Mouse (Mus musculus): ENCODE measurements around the gene Plxnc1. TPM values are rescaled to one million over a fixed set of nuclear protein-coding genes. Genes with fewer than 3 reads are reported as not detected.

Plxnc1 gene
- total RNA-seq, 2 experiments from 2014 or later, result 32.7 to 33.0 TPM

DNA sequence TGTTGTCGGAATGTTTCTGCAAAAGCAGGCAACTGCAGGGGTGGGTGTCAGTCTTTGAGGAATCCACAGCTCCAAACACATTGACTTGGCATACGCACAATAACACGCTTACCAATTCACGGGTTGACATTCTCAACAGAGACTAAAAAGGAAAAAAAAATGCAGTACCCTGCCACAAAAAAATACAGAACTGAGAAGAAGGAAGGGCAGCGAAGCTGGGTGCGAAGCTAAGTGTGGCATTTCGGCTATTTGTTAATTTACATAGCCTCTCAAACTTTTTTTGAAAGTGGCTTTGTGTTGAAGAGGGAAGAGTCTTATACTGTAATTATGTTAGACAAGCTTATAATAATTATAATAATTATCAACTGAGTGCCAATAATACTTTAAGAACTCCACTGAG, 13.1 kb upstream of the Plxnc1 start:
- DNase-seq (ENCODE audit: low spot score in 2 of 2), result no peak

- DNase-seq (ENCODE audit: low spot score in 2 of 2), result no peak
Measured at GRCm38 (mm10) chr10:94947915-94948675, 3.5 kb upstream of the Plxnc1 start.

DNA sequence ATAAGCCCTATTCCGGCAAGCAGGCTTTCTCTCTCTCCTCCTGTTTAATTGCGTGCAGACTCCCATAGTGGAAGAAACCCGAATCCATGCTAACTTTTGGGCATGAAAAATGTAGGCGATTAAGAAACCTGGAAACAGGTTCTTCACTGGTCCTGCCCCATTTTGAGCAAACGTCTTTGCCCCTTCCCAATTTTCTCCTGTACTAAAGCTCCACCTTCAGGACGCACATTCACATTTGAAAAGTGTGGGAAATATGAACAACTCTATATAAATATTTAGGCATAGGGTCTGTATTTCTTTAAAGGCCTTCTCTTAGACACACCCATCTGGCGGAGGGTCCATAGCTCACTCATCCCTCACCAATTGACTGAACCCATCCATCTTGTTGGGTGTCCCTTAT, 2.8 kb upstream of the Plxnc1 start:
- no peak for DNase-seq (ENCODE audit: low spot score in 2 of 2)

DNA sequence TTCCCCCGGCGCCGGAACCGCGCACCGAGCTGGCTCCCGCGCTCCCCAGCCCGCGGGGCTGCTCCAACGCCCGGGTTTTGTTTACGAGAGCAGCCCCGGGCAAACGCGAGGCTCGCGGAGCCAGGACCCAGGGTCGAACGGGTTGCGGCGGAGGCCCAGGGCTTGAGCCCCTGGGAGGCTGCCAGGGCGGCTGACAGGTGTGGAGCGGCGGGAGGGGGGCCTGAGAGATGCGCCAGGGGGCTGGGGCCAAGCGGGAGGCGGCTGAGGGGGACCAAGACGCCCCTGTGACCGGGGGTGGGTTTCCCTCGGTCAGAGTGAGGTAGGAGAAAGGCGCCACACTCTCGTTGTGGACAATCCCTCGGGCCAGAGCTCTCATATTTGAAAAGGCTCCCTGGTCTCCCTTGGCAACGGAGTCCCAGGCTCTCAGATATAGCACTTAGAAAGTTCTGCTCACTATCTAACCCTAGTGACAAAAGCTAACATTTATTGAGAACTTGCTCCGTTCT, 624 bp upstream of the Plxnc1 start:
- DNase-seq (ENCODE audit: low spot score in 2 of 2), result peak; percentile 40 to 47

- peak; percentile 67 to 72 for DNase-seq (ENCODE audit: low spot score in 2 of 2)
Measured at GRCm38 (mm10) chr10:94943846-94944690, 567 bp downstream of the Plxnc1 start.

DNA sequence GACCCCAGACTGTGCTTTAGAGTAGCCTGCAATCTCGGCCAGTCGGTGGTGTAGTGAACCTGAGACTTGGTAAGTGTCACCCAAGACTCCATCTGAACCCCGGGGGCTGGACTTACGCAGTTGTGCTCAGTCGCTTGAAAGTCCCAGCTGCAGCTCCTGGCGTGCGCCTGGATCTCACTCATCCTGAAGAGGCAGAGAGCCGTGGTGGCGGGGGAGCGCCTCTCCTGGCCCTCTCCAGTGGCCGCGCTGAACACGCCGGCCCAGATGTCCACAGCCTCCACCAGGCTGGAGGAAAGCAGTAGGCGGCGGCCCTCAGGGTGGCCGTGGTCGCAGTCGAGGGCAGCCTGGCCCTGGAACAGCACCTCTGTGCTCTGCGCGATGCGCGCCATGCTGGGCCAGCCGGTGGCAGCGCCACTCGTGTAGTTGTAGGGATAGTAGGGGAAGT, 1.2 kb downstream of the Plxnc1 start:
- DNase-seq (ENCODE audit: low spot score in 2 of 2), result peak in 1 of 2 experiments; percentile 54

DNA sequence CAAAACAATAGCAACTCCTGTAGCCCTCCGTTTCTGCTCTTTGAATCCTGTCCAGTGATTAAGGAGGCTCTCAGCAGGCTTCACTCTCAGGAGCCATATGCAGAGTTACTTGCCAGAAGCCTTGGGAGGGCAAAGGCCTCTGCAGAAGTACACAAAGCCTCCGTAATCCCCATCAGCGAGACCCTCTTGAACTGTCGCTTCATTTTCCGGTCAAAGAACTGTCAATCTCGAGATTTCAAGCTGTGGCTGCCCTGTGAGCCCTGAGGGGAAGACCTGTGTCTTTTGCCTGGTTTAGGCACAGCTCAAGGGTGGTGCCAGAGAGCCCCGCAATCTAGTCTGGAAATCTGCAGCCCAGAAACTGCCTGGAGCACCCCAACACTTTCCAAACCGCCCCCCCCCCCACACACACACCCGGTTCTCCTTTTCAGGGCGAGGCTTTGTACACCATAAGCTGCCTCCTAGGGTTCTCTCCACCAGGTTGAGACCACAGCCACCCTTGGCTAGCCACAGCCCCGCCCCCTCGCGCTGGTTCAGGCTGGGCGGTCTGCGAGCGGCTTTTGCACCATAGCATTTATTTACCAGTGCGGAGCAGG, 2.1 kb downstream of the Plxnc1 start:
- no peak for DNase-seq (ENCODE audit: low spot score in 2 of 2)

GRCm38 (mm10) chr10:94941551-94941950, 3.1 kb downstream of the Plxnc1 start:
- DNase-seq (ENCODE audit: low spot score in 2 of 2), result no peak

DNA sequence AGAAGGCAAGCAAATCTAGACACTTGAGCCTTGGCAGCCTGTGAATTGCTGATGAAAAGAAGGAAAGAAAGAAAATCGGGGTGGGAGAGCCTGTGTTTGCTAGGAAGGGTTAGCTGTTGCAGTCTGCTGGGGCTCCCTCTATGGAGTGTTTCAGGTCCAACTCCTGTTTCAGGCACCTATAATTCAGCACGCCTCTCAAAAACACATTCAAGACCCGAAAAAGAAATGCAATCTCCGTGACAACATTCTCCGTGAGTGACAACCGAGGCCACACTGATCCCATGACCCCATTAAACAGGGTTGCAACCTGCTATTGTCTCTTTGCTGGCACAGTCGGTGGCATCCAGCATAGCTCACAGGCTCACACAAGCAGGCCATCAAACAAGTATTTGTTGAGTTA, 3.8 kb downstream of the Plxnc1 start:
- DNase-seq (ENCODE audit: low spot score in 2 of 2), result no peak

- no peak for DNase-seq (ENCODE audit: low spot score in 2 of 2)
Measured at GRCm38 (mm10) chr10:94940061-94940460, 4.6 kb downstream of the Plxnc1 start.

- no peak for DNase-seq (ENCODE audit: low spot score in 2 of 2)
Measured at GRCm38 (mm10) chr10:94938899-94939298, 5.7 kb downstream of the Plxnc1 start.

DNA sequence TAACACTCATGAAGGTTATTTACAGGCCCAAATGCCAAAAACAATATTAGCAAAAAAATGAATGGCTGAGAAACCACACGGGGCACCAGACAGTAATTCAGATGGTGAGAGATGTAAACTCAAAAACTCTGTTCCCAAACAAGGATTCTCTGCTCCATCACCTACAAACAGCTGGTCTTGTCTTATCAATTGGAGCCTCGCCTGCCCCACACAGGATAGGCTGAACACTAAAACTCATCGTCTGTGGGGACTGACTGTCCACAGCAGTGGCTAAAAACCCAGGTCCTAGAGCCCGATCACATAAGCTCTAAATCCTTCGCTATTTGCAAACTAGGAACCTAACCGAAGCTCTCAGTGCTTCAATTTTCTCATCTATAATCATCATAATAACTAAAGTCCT, 6.3 kb downstream of the Plxnc1 start:
- DNase-seq (ENCODE audit: low spot score in 2 of 2), result no peak

GRCm38 (mm10) chr10:94935270-94935669, 9.4 kb downstream of the Plxnc1 start:
- no peak for DNase-seq (ENCODE audit: low spot score in 2 of 2)

DNA sequence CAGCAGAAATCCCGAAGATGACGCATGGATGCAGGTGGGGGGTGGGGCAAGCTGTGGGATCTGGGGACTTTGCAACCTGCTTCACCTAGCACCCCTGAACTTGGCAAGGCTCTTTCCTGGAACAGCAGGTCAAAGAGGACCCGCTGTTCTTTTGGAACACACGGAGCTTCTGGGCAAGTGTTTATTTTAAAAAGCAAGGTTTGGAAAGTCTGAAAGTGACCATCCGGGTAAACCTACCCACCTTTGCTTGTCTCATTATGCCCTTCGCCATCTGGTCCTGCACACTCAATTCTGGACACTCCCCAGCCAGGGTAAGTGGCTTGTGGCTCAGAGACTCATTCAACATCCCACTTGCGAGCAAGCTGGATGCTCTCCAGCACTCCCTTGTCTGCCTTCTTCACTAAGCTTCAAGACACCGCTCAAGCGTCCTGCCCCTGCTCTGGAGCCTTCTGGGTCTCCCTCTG, 10.5 kb downstream of the Plxnc1 start:
- DNase-seq (ENCODE audit: low spot score in 2 of 2), result no peak

DNA sequence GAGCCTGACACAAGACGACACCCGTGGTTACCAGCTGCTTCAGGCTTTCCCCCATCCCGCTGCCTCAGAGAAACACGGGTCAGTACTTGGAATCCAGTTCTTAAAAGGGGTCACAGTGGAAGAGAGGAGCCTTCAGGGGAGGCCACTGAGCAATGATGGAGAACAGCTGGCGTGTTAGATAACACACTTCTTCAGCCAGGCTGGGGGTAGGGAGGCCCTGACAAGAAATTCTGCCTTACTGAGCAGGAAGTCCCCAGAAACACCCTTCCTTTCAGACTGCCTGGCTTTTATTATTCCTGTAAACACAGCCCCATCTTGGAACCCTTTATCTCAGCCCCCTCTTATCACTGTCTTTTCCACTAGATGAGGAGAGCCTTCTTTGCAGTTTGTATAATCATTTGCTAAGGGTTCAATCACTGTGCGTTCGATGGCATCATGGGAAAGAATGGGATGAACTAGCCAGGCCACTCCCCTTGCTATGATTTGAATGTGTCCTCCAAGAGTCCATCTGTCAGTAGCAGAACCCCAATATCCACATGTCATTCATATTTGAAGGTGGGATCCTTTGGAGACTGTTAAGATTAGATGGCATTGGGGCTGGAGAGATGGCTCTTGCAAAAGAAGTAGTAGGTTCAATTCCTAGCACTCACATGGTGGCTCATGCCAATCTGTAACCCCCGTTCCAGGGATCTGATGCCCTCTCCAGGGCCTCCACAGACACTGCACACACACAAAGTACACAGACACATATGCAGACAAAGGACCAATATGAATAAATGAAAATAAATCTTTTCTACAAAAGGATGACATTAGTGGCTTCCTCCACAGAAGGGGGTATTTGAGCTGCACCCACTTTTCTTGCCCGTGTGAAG, 12.4 kb downstream of the Plxnc1 start:
- DNase-seq (ENCODE audit: low spot score in 2 of 2), result no peak

DNA sequence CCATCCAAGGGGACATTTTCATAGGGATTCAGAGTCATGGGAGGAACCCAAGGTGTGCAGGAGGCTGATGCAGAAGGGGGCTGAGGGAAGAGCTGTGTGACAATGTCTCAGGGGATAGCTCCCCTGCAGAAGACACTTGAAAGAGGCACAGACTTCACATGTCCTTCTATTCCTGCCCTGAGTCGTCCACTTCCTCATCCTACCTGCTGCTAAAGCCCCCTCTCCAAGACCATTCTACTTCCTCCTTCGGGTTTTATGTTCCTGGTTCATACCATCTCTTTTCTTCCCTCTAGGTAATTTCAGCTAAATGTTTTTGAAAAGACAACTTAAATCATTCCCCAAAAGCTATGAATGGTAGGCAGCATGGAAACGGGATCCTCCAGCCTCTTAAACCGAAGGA, 16.5 kb downstream of the Plxnc1 start:
- DNase-seq (ENCODE audit: low spot score in 2 of 2), result no peak

DNA sequence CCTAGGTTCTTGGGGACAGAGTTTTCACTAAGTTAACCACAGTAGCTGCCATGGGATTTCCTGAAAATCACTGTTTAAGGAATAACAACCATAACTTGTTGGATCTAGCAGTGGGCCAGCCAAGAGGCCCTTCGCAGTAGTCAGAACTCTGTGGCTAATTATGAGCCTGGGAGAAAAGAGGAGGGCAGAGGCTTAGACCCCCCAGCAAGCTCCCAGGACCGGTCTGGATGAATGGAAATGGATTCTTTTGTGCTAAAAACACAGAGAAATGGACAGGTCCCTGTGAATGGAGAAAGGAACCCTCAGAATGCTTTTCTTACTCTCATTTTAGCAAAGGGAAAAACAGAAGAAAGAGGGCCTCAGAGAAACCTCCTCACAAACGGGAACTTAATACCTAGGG, 18.3 kb downstream of the Plxnc1 start:
- no peak for DNase-seq (ENCODE audit: low spot score in 2 of 2)

DNA sequence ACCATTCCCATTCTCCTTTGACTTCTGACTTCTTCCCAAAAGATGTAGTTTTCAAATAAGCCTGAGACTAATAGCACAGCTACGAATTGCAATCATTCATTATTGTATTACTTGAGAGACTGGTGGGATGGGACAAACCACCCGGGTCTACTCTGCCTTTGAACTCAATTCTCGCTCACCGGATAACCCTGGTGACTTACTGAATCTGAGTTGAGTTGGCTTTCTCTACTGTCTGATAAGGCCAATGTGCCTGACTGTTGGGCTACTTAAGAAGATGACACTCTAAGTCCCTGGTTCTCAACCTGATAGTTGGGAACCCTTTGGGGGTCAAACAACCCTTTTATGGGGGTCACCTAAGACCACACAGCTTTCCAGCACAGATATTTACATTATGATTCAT, 19.8 kb downstream of the Plxnc1 start:
- no peak for DNase-seq (ENCODE audit: low spot score in 2 of 2)

- DNase-seq (ENCODE audit: low spot score in 2 of 2), result no peak
Measured at GRCm38 (mm10) chr10:94924450-94924849, 20.2 kb downstream of the Plxnc1 start.

DNA sequence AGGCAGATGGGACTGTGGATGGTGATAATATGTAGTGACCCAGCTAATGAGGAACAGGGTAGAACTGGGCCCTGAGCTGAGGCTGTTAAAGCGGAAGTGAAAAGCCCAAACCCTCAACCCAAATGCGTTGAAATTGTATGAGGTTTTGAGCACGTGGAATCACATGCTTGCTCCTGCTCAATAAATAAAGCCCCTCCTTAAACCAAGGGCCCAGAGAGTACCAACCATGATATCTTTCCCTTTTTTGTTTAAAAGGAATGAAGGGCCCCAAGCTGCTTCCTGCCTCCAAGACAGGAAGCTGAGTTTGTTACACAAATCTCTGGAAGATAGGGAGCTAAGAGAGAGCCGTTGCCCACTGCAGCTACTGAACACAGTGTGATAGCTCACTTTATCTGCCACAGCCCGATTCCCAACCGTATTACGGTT, 21.3 kb downstream of the Plxnc1 start:
- no peak for DNase-seq (ENCODE audit: low spot score in 2 of 2)

DNA sequence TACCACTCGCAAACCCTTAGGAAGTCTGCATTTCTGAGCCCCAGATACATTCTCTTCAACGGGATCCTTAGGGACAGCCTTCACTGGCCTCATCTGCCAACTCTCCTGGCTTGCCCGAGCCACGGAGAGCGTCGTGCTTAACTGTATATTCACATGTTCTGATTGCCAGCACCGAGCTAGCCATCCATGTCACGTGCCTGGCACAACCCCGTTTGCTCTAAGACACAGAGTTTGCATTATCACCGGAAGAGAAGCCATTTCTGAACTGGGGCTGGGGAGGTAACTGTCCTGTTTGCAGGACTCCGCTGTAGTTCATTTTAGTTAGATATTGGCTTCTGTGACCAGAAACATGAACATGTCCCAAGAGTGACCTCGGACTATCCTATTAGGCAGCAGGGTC, 21.8 kb downstream of the Plxnc1 start:
- no peak for DNase-seq (ENCODE audit: low spot score in 2 of 2)

All from layer of hippocampus, postnatal 14 days (tissue).